Mouse (Mus musculus) spleen, adult 2 months (tissue): Measurements from ENCODE around the gene Slc34a1. TPM values are rescaled to one million over a fixed set of nuclear protein-coding genes. Genes with fewer than 3 reads are reported as not detected.
A peak's percentile ranks its signal among the peaks of the same experiment; 100 is the strongest.

Experiments used
- DNase-seq, 2 experiments: peaks; one replicate each; pipeline versions ENCODE4 v3.0.0 to v3.0.0-alpha.2; 2012 to 2021; ENCODE audit warnings: low spot score in 2 of 2, low read depth in 1 of 2
- H3K27ac ChIP-seq: fragments of 200-500 bp; 2 replicates; pipeline ENCODE4 v1.5.1; 2012; ENCODE audit warnings: low read length, inconsistent platforms; ENCODE audit not compliant: insufficient read depth
- H3K27me3 ChIP-seq: fragments of 200-500 bp; 2 replicates; pipeline ENCODE4 v1.6.1; 2012; ENCODE audit warnings: mild to moderate bottlenecking, moderate library complexity, low read length, inconsistent platforms; ENCODE audit not compliant: control insufficient read depth, insufficient read depth
- H3K36me3 ChIP-seq: fragments of 200-500 bp; 2 replicates; pipeline ENCODE4 v1.6.1; 2012; ENCODE audit warnings: mild to moderate bottlenecking, low read length, inconsistent platforms; ENCODE audit not compliant: control insufficient read depth, insufficient read depth
- H3K4me1 ChIP-seq: fragments of 200-500 bp; 2 replicates; pipeline ENCODE4 v1.6.1; 2011; ENCODE audit warnings: inconsistent platforms; ENCODE audit not compliant: control insufficient read depth, insufficient read depth, insufficient read length
- H3K4me3 ChIP-seq: fragments of 200-500 bp; 2 replicates; pipeline ENCODE4 v1.5.1; 2011; ENCODE audit warnings: mild to moderate bottlenecking, inconsistent platforms; ENCODE audit not compliant: insufficient read depth, insufficient read length; ENCODE audit errors: extremely low read depth
- CTCF ChIP-seq: fragments of 200-500 bp; IDR thresholded peaks from 2 replicates; pipeline ENCODE4 v1.5.1; 2011; ENCODE audit warnings: mild to moderate bottlenecking, inconsistent platforms; ENCODE audit not compliant: insufficient read depth, insufficient read length, insufficient replicate concordance; ENCODE audit errors: extremely low read depth
- POLR2A ChIP-seq: fragments of 200-500 bp; IDR thresholded peaks from 2 replicates; pipeline ENCODE4 v1.6.1; 2011; ENCODE audit warnings: low read depth, low read length, inconsistent platforms
- WGBS: fragments of 180-500 bp; shearing (Covaris S2); methylation state at CpG from one replicate; pipeline ENCODE4 v1.1.7; 2018; 5-methylcytosine and 5-hydroxymethylcytosine counted together
- polyA plus RNA-seq: library from polyadenylated mRNA; depleted of rRNA; stranded (reverse); fragments of >200 nt; gene quantifications from 2 replicates; pipeline ENCODE4 v1.2.3, GENCODE M21; 2012; rRNA removed

Slc34a1 gene
- 0.87 and 2.2 TPM in 2 replicates for polyA plus RNA-seq

- WGBS = 48% methylated on average over 1 of the region's 1 CpGs
- no peak for DNase-seq
Observed at GRCm38 (mm10) chr13:55398088-55398487, at the start of gene Slc34a1. Gene Slc34a1 (plus strand): TSS chr13:55398187.

GRCm38 (mm10) chr13:55361145-55361544 lies 36.8 kb upstream of the Slc34a1 start:
- no peak overlapping the region for H3K27ac ChIP-seq
- H3K4me3 ChIP-seq = no peak overlapping the region
- DNase-seq = no peak

More at GRCm38 (mm10) chr13:55398088-55398487, at the start of gene Slc34a1:
- Histone ChIP-seq H3K27ac (no peak within 1 kb of the TSS), H3K27me3 (no peaks in the 10 kb centered on the region), H3K4me3 (no peak within 1 kb of the TSS), H3K4me1 (no peaks in the 10 kb centered on the region), H3K36me3 (no peaks in the 10 kb centered on the region)
- TF ChIP-seq CTCF (no peak), POLR2A (no peak)

GRCm38 (mm10) chr13:55361974-55362452 lies 36.0 kb upstream of the Slc34a1 start:
- Histone ChIP-seq H3K36me3 (peaks cover 11% of the 10 kb centered on the region), H3K4me3 (peak overlapping the region; percentile 89), H3K27me3 (no peaks in the 10 kb centered on the region), H3K4me1 (no peaks in the 10 kb centered on the region; the same call in 1 of the 2 replicates), H3K27ac (peak overlapping the region; percentile 93)
- 1% methylated on average over 32 of the region's 32 CpGs for WGBS
- DNase-seq = no peak
- TF ChIP-seq POLR2A (no peak), CTCF (no peak)

More at GRCm38 (mm10) chr13:55361145-55361544, 36.8 kb upstream of the Slc34a1 start:
- no peaks in the 10 kb centered on the region; the same call in 1 of the 2 replicates for H3K4me1 ChIP-seq
- TF ChIP-seq CTCF = no peak
- TF ChIP-seq POLR2A = no peak
- no peaks in the 10 kb centered on the region for H3K27me3 ChIP-seq
- H3K36me3 ChIP-seq = peaks cover 11% of the 10 kb centered on the region

GRCm38 (mm10) chr13:55362453-55363060 lies 35.4 kb upstream of the Slc34a1 start, which contains the start of gene Lman2:
Gene Lman2 (minus strand): TSS chr13:55362783.
- Histone ChIP-seq H3K4me1 (no peaks in the 10 kb centered on the region; the same call in 1 of the 2 replicates), H3K27me3 (no peaks in the 10 kb centered on the region), H3K4me3 (peak within 1 kb of the TSS; percentile 89), H3K36me3 (peaks cover 11% of the 10 kb centered on the region), H3K27ac (peak within 1 kb of the TSS; percentile 93)
- under 1% methylated on average over 35 of the region's 35 CpGs for WGBS
- DNase-seq = peak; percentile 92 to 94
- peak; percentile 64 for TF ChIP-seq POLR2A
- no peak for TF ChIP-seq CTCF

- WGBS = 72% methylated on average over 7 of the region's 7 CpGs
- no peak for DNase-seq
Observed at GRCm38 (mm10) chr13:55368401-55368800, 29.6 kb upstream of the Slc34a1 start.

GRCm38 (mm10) chr13:55369531-55370114 lies 28.4 kb upstream of the Slc34a1 start, which contains the start of gene Rgs14:
Gene Rgs14 (plus strand): TSS chr13:55369732.
- peak within 1 kb of the TSS; percentile 80 for H3K4me3 ChIP-seq
- peaks cover 39% of the 10 kb centered on the region; the same call in 1 of the 2 replicates for H3K4me1 ChIP-seq
- 2% methylated on average over 13 of the region's 13 CpGs for WGBS
- TF ChIP-seq CTCF (no peak), POLR2A (peak; percentile 75)
- H3K36me3 ChIP-seq = no peaks in the 10 kb centered on the region
- DNase-seq = peak; percentile 67 to 82
- H3K27ac ChIP-seq = peak within 1 kb of the TSS; percentile 94
- no peaks in the 10 kb centered on the region for H3K27me3 ChIP-seq

More at GRCm38 (mm10) chr13:55368401-55368800, 29.6 kb upstream of the Slc34a1 start:
- no peak for TF ChIP-seq POLR2A
- TF ChIP-seq CTCF = no peak
- no peaks in the 10 kb centered on the region for H3K27me3 ChIP-seq
- peaks cover 31% of the 10 kb centered on the region; the same call in 1 of the 2 replicates for H3K4me1 ChIP-seq
- no peak overlapping the region for H3K27ac ChIP-seq
- no peaks in the 10 kb centered on the region for H3K36me3 ChIP-seq
- H3K4me3 ChIP-seq = no peak overlapping the region

GRCm38 (mm10) chr13:55370234-55370633 lies 27.8 kb upstream of the Slc34a1 start:
- no peak for DNase-seq
- no peaks in the 10 kb centered on the region for H3K27me3 ChIP-seq
- peaks cover 39% of the 10 kb centered on the region; the same call in 1 of the 2 replicates for H3K4me1 ChIP-seq
- TF ChIP-seq CTCF (no peak), POLR2A (no peak)
- H3K4me3 ChIP-seq = peak overlapping the region; percentile 80
- H3K36me3 ChIP-seq = peaks cover 2% of the 10 kb centered on the region; the same call in 1 of the 2 replicates
- WGBS = 7% methylated on average over 3 of the region's 3 CpGs
- peak overlapping the region; percentile 94 for H3K27ac ChIP-seq
